Comparison of ENCODE assay signal across 18 mouse cellular contexts in the genomic region with DNA sequence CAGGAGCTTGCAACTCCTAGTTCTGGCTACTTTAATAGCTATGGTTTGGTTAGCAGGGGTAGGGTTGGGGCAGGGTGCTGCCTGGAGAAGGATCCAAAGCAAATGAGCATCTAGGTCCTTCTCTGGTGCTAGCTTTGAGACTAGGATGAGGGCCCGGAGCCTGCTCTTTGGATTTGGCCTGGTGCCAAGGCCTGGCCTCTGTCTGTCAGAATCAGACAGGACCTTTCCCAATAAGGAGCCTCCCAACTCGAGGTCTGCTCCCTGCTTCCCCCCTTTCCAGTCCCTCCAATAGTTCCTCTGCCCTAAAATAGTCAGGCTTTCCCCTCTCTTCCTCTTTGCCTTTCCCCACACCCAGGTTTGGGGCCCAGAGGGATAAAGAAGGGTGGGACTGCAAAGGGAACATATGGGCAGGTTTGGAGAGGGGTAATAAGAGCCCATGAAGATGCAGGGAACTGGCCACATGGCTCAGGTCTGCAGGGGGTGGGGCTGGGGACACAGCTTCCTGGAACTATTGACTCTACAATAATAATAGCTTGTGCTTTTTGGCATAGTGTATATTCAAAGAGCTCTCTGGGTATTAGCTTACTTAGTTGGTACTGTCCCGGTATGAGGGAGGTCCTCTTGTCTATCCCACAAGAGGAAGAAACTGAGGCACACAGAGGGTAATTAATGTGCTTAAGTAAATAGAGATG. TPM values are rescaled to one million over a fixed set of nuclear protein-coding genes. Genes with fewer than 3 reads are reported as not detected.
A peak's percentile ranks its signal among the peaks of the same experiment; 100 is the strongest.
DNase-seq lines count a peak whose midpoint lies in the region; ATAC-seq and TF ChIP-seq lines count a peak whose summit lies in the region.
"Had no signal": no experiment of that assay in that cellular context is flagged by ENCODE, and none has a peak within 500 bp of the region (broad histone marks: within the 10 kb centered on the region; RNA-seq: fewer than 3 reads in every experiment).

No protein-coding gene starts in this region.

- no peak for TF ChIP-seq CTCF in gastrocnemius, adult 2 months (IDR thresholded peaks at IDR 0.05)
- no peak for TF ChIP-seq CTCF in lung, postnatal 0 days (IDR thresholded peaks at IDR 0.05)
- TF ChIP-seq CTCF in stomach, postnatal 0 days (IDR thresholded peaks at IDR 0.05; ENCODE audit: low read depth): no peak

- 0 out of 2 replicates have a peak, but pooled peaks cover 14% of the 10 kb centered on the region for H3K4me1 ChIP-seq in lung, postnatal 0 days (ENCODE audit: insufficient read depth, low read depth, low read length)
- peaks cover 27% of the 10 kb centered on the region for H3K4me1 ChIP-seq in intestine, embryonic 15.5 days (replicated peaks)
- peaks cover 7% of the 10 kb centered on the region; the same call in 1 of the 2 replicates for H3K4me1 ChIP-seq in stomach, postnatal 0 days (replicated peaks; ENCODE audit: control insufficient read depth, insufficient read depth)

- no peak overlapping the region for H3K9ac ChIP-seq in lung, postnatal 0 days (replicated peaks; ENCODE audit: low read depth)
- no peak overlapping the region for H3K9ac ChIP-seq in intestine, embryonic 15.5 days
- no peak overlapping the region; the same call in 1 of the 2 replicates for H3K9ac ChIP-seq in stomach, postnatal 0 days (ENCODE audit: low read length)
- H3K9ac ChIP-seq: neural tube, embryonic 15.5 days had no signal

- no peak overlapping the region for H3K4me3 ChIP-seq in gastrocnemius, adult 2 months
- H3K4me3 ChIP-seq in lung, postnatal 0 days (ENCODE audit: low read depth, low read length): no peak overlapping the region
- no peak overlapping the region for H3K4me3 ChIP-seq in intestine, embryonic 15.5 days (replicated peaks)
- H3K4me3 ChIP-seq in stomach, postnatal 0 days (ENCODE audit: low read depth, low read length): no peak overlapping the region
- H3K4me3 ChIP-seq: left cerebral cortex, adult 2 months; neural tube, embryonic 15.5 days had no signal

- H3K36me3 ChIP-seq in lung, postnatal 0 days (ENCODE audit: insufficient read depth, low read length): no peaks in the 10 kb centered on the region
- no peaks in the 10 kb centered on the region for H3K36me3 ChIP-seq in intestine, embryonic 15.5 days
- no peaks in the 10 kb centered on the region for H3K36me3 ChIP-seq in stomach, postnatal 0 days (ENCODE audit: control insufficient read depth, insufficient read depth, low read length)
- H3K36me3 ChIP-seq: neural tube, embryonic 15.5 days had no signal

- peak; percentile 45 for DNase-seq in gastrocnemius, adult 2 months
- DNase-seq in gastrocnemius, postnatal 10 days: no peak
- DNase-seq in lung, postnatal 0 days (ENCODE audit: low spot score): peak; percentile 26
- no peak for DNase-seq in lung, postnatal 36 days
- peak; percentile 36 for DNase-seq in stomach, postnatal 0 days (ENCODE audit: low spot score)
- DNase-seq in spleen, postnatal 14 days (ENCODE audit: low spot score in 2 of 2): no peak
- no peak for DNase-seq in gastrocnemius, adult 18-20 months (ENCODE audit: low spot score)
- DNase-seq: cerebellum, adult 18-20 months; midbrain, embryonic 14.5 days; right cerebral cortex, postnatal 25 days had no signal

- H3K4me2 ChIP-seq in lung, postnatal 0 days (replicated peaks; ENCODE audit: low read depth, low read length): no peak overlapping the region
- no peak overlapping the region for H3K4me2 ChIP-seq in intestine, embryonic 15.5 days (replicated peaks)
- no peak overlapping the region for H3K4me2 ChIP-seq in stomach, postnatal 0 days (replicated peaks; ENCODE audit: low read depth)
- H3K4me2 ChIP-seq: neural tube, embryonic 15.5 days had no signal

- H3K9me3 ChIP-seq in lung, postnatal 0 days (ENCODE audit: low read length): no peaks in the 10 kb centered on the region
- no peaks in the 10 kb centered on the region for H3K9me3 ChIP-seq in intestine, embryonic 15.5 days
- H3K9me3 ChIP-seq in stomach, postnatal 0 days (ENCODE audit: control insufficient read depth, low read length): no peaks in the 10 kb centered on the region
- H3K9me3 ChIP-seq: neural tube, embryonic 15.5 days had no signal

- ATAC-seq in lung, postnatal 0 days: 0 out of 2 replicates have a peak, but pooled peaks have one; percentile 0
- peak; percentile 72 for ATAC-seq in intestine, embryonic 15.5 days
- ATAC-seq in stomach, postnatal 0 days (ENCODE audit: low FRiP score, low TSS enrichment): peak; percentile 68

- 30% methylated on average over 3 of the region's 3 CpGs for WGBS in lung, postnatal 0 days
- WGBS in intestine, embryonic 15.5 days: 40% methylated on average over 3 of the region's 3 CpGs
- WGBS in stomach, postnatal 0 days: 22% methylated on average over 3 of the region's 3 CpGs

- H3K27ac ChIP-seq in gastrocnemius, adult 2 months: peak overlapping the region; percentile 72
- H3K27ac ChIP-seq in lung, postnatal 0 days (ENCODE audit: low read length): 0 out of 2 replicates have a peak overlapping the region, but pooled peaks have one; percentile 9
- peak overlapping the region; percentile 71 for H3K27ac ChIP-seq in intestine, embryonic 15.5 days
- peak overlapping the region; percentile 83 for H3K27ac ChIP-seq in stomach, postnatal 0 days (replicated peaks)
- H3K27ac ChIP-seq: kidney, postnatal 0 days; left cerebral cortex, adult 2 months; neural tube, embryonic 15.5 days had no signal

- intact Hi-C loops in gastrocnemius, adult 2 months (cut with DNase I): no loop called here

- no peaks in the 10 kb centered on the region for H3K27me3 ChIP-seq in lung, postnatal 0 days (replicated peaks; ENCODE audit: insufficient read depth, low read length)
- H3K27me3 ChIP-seq in intestine, embryonic 15.5 days (replicated peaks): no peaks in the 10 kb centered on the region
- H3K27me3 ChIP-seq in stomach, postnatal 0 days (ENCODE audit: control insufficient read depth, insufficient read depth, low read length): no peaks in the 10 kb centered on the region
- H3K27me3 ChIP-seq: neural tube, embryonic 15.5 days; Patski had no signal

- TF ChIP-seq EP300 in lung, postnatal 0 days (IDR thresholded peaks at IDR 0.05): no peak
- TF ChIP-seq EP300 in stomach, postnatal 0 days (optimal IDR thresholded peaks at IDR 0.05): no peak

RNA-seq across cellular contexts. Expression of gene Itga5, which starts 12.2 kb away (rescaled TPM):
- total RNA-seq in gastrocnemius, adult 2 months (2021): 1 to 10 TPM; 5.0 to 10.0 TPM
- total RNA-seq in gastrocnemius, postnatal 10 days (2021): 10 to 100 TPM; 27.6 to 40.5 TPM
- 30.0 and 31.2 TPM in 2 replicates for polyA plus RNA-seq in lung, postnatal 0 days (2015; fragmentation: Nextera tagmentation; extraction: Ambion mirVana)
- 44.8 and 45.5 TPM in 2 replicates for polyA plus RNA-seq in intestine, embryonic 15.5 days (2015; fragmentation: Nextera tagmentation; extraction: Ambion mirVana)
- 28.7 and 36.2 TPM in 2 replicates for polyA plus RNA-seq in stomach, postnatal 0 days (2015; fragmentation: Nextera tagmentation; extraction: Ambion mirVana)
- total RNA-seq in gastrocnemius, adult 18-20 months (2021): 1 to 10 TPM; 6.5 to 9.1 TPM

RNA-seq across cellular contexts. Expression of gene Zfp385a, which starts 38.9 kb away (rescaled TPM):
- total RNA-seq in gastrocnemius, adult 2 months (2021): 10 to 100 TPM in 1 of 2 experiments, 1 to 10 TPM in 1; 8.0 to 13.0 TPM
- 10 to 100 TPM; 39.3 to 45.7 TPM for total RNA-seq in gastrocnemius, postnatal 10 days (2021)
- polyA plus RNA-seq in lung, postnatal 0 days (2015; fragmentation: Nextera tagmentation; extraction: Ambion mirVana): 5.0 and 6.5 TPM in 2 replicates
- polyA plus RNA-seq in intestine, embryonic 15.5 days (2015; fragmentation: Nextera tagmentation; extraction: Ambion mirVana): 5.6 TPM in 2 replicates
- 6.0 and 7.4 TPM in 2 replicates for polyA plus RNA-seq in stomach, postnatal 0 days (2015; fragmentation: Nextera tagmentation; extraction: Ambion mirVana)
- 10 to 100 TPM in 1 of 2 experiments, 1 to 10 TPM in 1; 7.9 to 32.1 TPM for total RNA-seq in gastrocnemius, adult 18-20 months (2021)

RNA-seq across cellular contexts. Expression of gene Gtsf1, which starts 51.5 kb away (rescaled TPM):
- total RNA-seq in gastrocnemius, adult 2 months (2021): not detected
- total RNA-seq in gastrocnemius, postnatal 10 days (2021): not detected
- polyA plus RNA-seq in lung, postnatal 0 days (2015; fragmentation: Nextera tagmentation; extraction: Ambion mirVana): not detected in 2 replicates
- not detected in 2 replicates for polyA plus RNA-seq in intestine, embryonic 15.5 days (2015; fragmentation: Nextera tagmentation; extraction: Ambion mirVana)
- not detected in 2 replicates for polyA plus RNA-seq in stomach, postnatal 0 days (2015; fragmentation: Nextera tagmentation; extraction: Ambion mirVana)
- total RNA-seq in gastrocnemius, adult 18-20 months (2021): not detected
- total RNA-seq: adrenal gland, postnatal 36 days; left cerebral cortex, adult 2 months had no signal
- polyA plus RNA-seq: hindbrain, embryonic 11.5 days; kidney, postnatal 0 days; liver, embryonic 16.5 days; neural tube, embryonic 15.5 days; Patski had no signal

Comparison
In these comparisons a context has a peak if more than half of its experiments do, and no peak if none do; other contexts are left out.
1. DNase-seq: peak in gastrocnemius, adult 2 months (single experiment), lung, postnatal 0 days (single experiment) and stomach, postnatal 0 days (single experiment); none in gastrocnemius, postnatal 10 days (single experiment), lung, postnatal 36 days (single experiment), spleen, postnatal 14 days (0 of 2) and gastrocnemius, adult 18-20 months (single experiment).
2. H3K27ac ChIP-seq: peak in every context shown above with its lines; median percentile 83 in stomach, postnatal 0 days; 72 in gastrocnemius, adult 2 months; 71 in intestine, embryonic 15.5 days; 9 in lung, postnatal 0 days.
3. ATAC-seq: peak in every context shown above with its lines; median percentile 72 in intestine, embryonic 15.5 days; 68 in stomach, postnatal 0 days; 0 in lung, postnatal 0 days.